Mouse (Mus musculus) megakaryocyte, embryonic 14.5 days (primary cell): ENCODE results near the gene C2cd4a.

Source experiments
- FLI1 ChIP-seq: IDR thresholded peaks from 2 replicates; pipeline ENCODE4 v1.6.1; 2012; ENCODE audit warnings: low read length, inconsistent platforms, mixed read lengths
- GATA1 ChIP-seq: IDR thresholded peaks from 3 replicates; pipeline ENCODE4 v1.6.1; 2012; ENCODE audit warnings: mixed read lengths, low read length, inconsistent platforms, borderline replicate concordance

- no peak for TF ChIP-seq GATA1
- no peak for TF ChIP-seq FLI1
These were observed 5.2 kb upstream of the C2cd4a start for GRCm38 (mm10) chr9:67837311-67837710.
